Mouse (Mus musculus): ENCODE measurements around the gene Abraxas2. TPM values are rescaled to one million over a fixed set of nuclear protein-coding genes. Genes with fewer than 3 reads are reported as not detected.

The Abraxas2 gene
- polyA plus RNA-seq, 1 experiment = 20.2 TPM

DNA sequence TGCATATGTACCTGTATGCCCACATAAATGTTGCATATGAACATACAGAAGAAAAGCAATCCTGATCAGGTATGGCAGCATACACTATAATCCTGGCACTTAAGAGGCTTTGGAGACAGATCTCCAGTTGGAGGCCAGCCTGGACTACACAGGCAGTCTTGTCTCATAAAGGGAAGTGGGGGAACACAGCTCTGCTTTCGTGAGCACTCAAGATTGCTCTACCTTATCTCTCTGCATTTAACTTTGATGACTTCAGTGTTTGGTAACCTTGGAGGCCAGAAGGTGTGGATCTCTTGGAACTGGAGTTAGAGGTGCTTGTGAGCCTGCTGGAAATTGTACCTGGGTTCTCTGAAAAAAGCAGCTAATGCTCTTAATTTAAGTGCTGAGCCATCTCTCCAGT is 21.3 kb downstream of the Abraxas2 start:
- no peaks in the 10 kb centered on the region for H3K79me2 ChIP-seq (ENCODE audit: control insufficient read depth, insufficient read depth)
- H3K4me3 ChIP-seq = no peak overlapping the region
- peaks cover 51% of the 10 kb centered on the region for H3K36me3 ChIP-seq (ENCODE audit: control insufficient read depth, insufficient read depth)
- no peak overlapping the region for H3ac ChIP-seq (ENCODE audit: control insufficient read depth, insufficient read length)
- no peak overlapping the region for H3K4me2 ChIP-seq (ENCODE audit: low read depth)
- TF ChIP-seq MAX (IDR thresholded peaks at IDR 0.05; ENCODE audit: low read depth) (no peak), USF1 (IDR thresholded peaks at IDR 0.05; ENCODE audit: low read depth) (no peak)
- H3K27me3 ChIP-seq (ENCODE audit: control insufficient read depth, insufficient read depth, insufficient read length) = no peaks in the 10 kb centered on the region

- H3K4me3 ChIP-seq = no peak overlapping the region
- H3K36me3 ChIP-seq (ENCODE audit: control insufficient read depth, insufficient read depth) = peaks cover 41% of the 10 kb centered on the region
- TF ChIP-seq TCF3 (IDR thresholded peaks at IDR 0.05; ENCODE audit: insufficient read length, low read depth) (no peak), SRF (IDR thresholded peaks at IDR 0.05; ENCODE audit: control insufficient read depth, insufficient read length, low read depth) (no peak), POLR2AphosphoS2 (IDR thresholded peaks at IDR 0.05; ENCODE audit: insufficient read length, low read depth) (no peak), REST (IDR thresholded peaks at IDR 0.05; ENCODE audit: insufficient read depth, insufficient read length) (no peak), POLR2A (IDR thresholded peaks at IDR 0.05; ENCODE audit: insufficient read length, low read depth) (no peak), CEBPB (IDR thresholded peaks at IDR 0.05; ENCODE audit: insufficient read depth, poor library complexity, severe bottlenecking) (no peak), MYOD1 (IDR thresholded peaks at IDR 0.05; ENCODE audit: control insufficient read depth in 1 of 3, insufficient read length in 2 of 3, low read depth in 2 of 3) (no peak), TCF12 (IDR thresholded peaks at IDR 0.05; ENCODE audit: insufficient read depth, poor library complexity, severe bottlenecking) (no peak), MYOG (IDR thresholded peaks at IDR 0.05; ENCODE audit: control insufficient read depth in 1 of 3, insufficient read depth in 1 of 3, insufficient read length in 2 of 3, low read depth in 2 of 3) (no peak), E2F4 (IDR thresholded peaks at IDR 0.05; ENCODE audit: insufficient read depth) (no peak), USF1 (IDR thresholded peaks at IDR 0.05; ENCODE audit: low read depth) (no peak), MAX (IDR thresholded peaks at IDR 0.05; ENCODE audit: low read depth) (no peak)
These were observed 23.3 kb downstream of the Abraxas2 start for GRCm38 (mm10) chr7:132882343-132882742.

GRCm38 (mm10) chr7:132884031-132884430 is 25.0 kb downstream of the Abraxas2 start:
- no peaks in the 10 kb centered on the region for H3K27me3 ChIP-seq (ENCODE audit: control insufficient read depth, insufficient read depth, insufficient read length)
- no peak overlapping the region for H3ac ChIP-seq (ENCODE audit: control insufficient read depth, insufficient read length)
- no peaks in the 10 kb centered on the region for H3K79me2 ChIP-seq (ENCODE audit: control insufficient read depth, insufficient read depth)
- TF ChIP-seq TCF3 (IDR thresholded peaks at IDR 0.05; ENCODE audit: insufficient read length, low read depth) = no peak
- TF ChIP-seq MAX (IDR thresholded peaks at IDR 0.05; ENCODE audit: low read depth) = no peak
- TF ChIP-seq MYOG (IDR thresholded peaks at IDR 0.05; ENCODE audit: control insufficient read depth in 1 of 3, insufficient read depth in 1 of 3, insufficient read length in 2 of 3, low read depth in 2 of 3) = no peak
- TF ChIP-seq CEBPB (IDR thresholded peaks at IDR 0.05; ENCODE audit: insufficient read depth, poor library complexity, severe bottlenecking) = no peak
- TF ChIP-seq E2F4 (IDR thresholded peaks at IDR 0.05; ENCODE audit: insufficient read depth) = no peak
- H3K4me3 ChIP-seq = no peak overlapping the region
- H3K36me3 ChIP-seq (ENCODE audit: control insufficient read depth, insufficient read depth) = peaks cover 26% of the 10 kb centered on the region
- H3K4me2 ChIP-seq (ENCODE audit: low read depth) = no peak overlapping the region

More at GRCm38 (mm10) chr7:132882343-132882742, 23.3 kb downstream of the Abraxas2 start:
- Histone ChIP-seq H3ac (ENCODE audit: control insufficient read depth, insufficient read length) (no peak overlapping the region), H3K27me3 (ENCODE audit: control insufficient read depth, insufficient read depth, insufficient read length) (no peaks in the 10 kb centered on the region), H3K4me2 (ENCODE audit: low read depth) (no peak overlapping the region), H3K79me2 (ENCODE audit: control insufficient read depth, insufficient read depth) (no peaks in the 10 kb centered on the region)

GRCm38 (mm10) chr7:132887019-132887804 is 28.2 kb downstream of the Abraxas2 start:
- Histone ChIP-seq H3ac (ENCODE audit: control insufficient read depth, insufficient read length) (no peak overlapping the region), H3K4me3 (no peak overlapping the region), H3K79me2 (ENCODE audit: control insufficient read depth, insufficient read depth) (no peaks in the 10 kb centered on the region), H3K27me3 (ENCODE audit: control insufficient read depth, insufficient read depth, insufficient read length) (no peaks in the 10 kb centered on the region), H3K4me2 (ENCODE audit: low read depth) (no peak overlapping the region), H3K36me3 (ENCODE audit: control insufficient read depth, insufficient read depth) (peaks cover 16% of the 10 kb centered on the region)
- TF ChIP-seq MYOD1 (IDR thresholded peaks at IDR 0.05; ENCODE audit: control insufficient read depth in 1 of 3, insufficient read length in 2 of 3, low read depth in 2 of 3) = no peak
- TF ChIP-seq MAX (IDR thresholded peaks at IDR 0.05; ENCODE audit: low read depth) = no peak
- no peak for TF ChIP-seq POLR2AphosphoS2 (IDR thresholded peaks at IDR 0.05; ENCODE audit: insufficient read length, low read depth)
- TF ChIP-seq USF1 (IDR thresholded peaks at IDR 0.05; ENCODE audit: low read depth) = no peak

GRCm38 (mm10) chr7:132888052-132888451 is 29.0 kb downstream of the Abraxas2 start:
- no peak overlapping the region for H3K4me3 ChIP-seq
- TF ChIP-seq REST (IDR thresholded peaks at IDR 0.05; ENCODE audit: insufficient read depth, insufficient read length) = no peak
- no peak for TF ChIP-seq MYOG (IDR thresholded peaks at IDR 0.05; ENCODE audit: control insufficient read depth in 1 of 3, insufficient read depth in 1 of 3, insufficient read length in 2 of 3, low read depth in 2 of 3)
- no peak for TF ChIP-seq POLR2A (IDR thresholded peaks at IDR 0.05; ENCODE audit: insufficient read length, low read depth)
- no peak for TF ChIP-seq POLR2AphosphoS2 (IDR thresholded peaks at IDR 0.05; ENCODE audit: insufficient read length, low read depth)
- no peak for TF ChIP-seq SRF (IDR thresholded peaks at IDR 0.05; ENCODE audit: control insufficient read depth, insufficient read length, low read depth)
- TF ChIP-seq USF1 (IDR thresholded peaks at IDR 0.05; ENCODE audit: low read depth) = no peak
- TF ChIP-seq CEBPB (IDR thresholded peaks at IDR 0.05; ENCODE audit: insufficient read depth, poor library complexity, severe bottlenecking) = no peak
- H3ac ChIP-seq (ENCODE audit: control insufficient read depth, insufficient read length) = no peak overlapping the region
- H3K79me2 ChIP-seq (ENCODE audit: control insufficient read depth, insufficient read depth) = no peaks in the 10 kb centered on the region
- no peaks in the 10 kb centered on the region for H3K27me3 ChIP-seq (ENCODE audit: control insufficient read depth, insufficient read depth, insufficient read length)
- peaks cover 12% of the 10 kb centered on the region for H3K36me3 ChIP-seq (ENCODE audit: control insufficient read depth, insufficient read depth)
- no peak overlapping the region for H3K4me2 ChIP-seq (ENCODE audit: low read depth)

Measured in myocyte (in vitro differentiated cells).